Mouse (Mus musculus) cortical plate, adult 2 months (tissue): Measurements from ENCODE around the gene Sspo. TPM values are rescaled to one million over a fixed set of nuclear protein-coding genes. Genes with fewer than 3 reads are reported as not detected.

Experiments used
- H3K27ac ChIP-seq: fragments of 200-500 bp; 2 replicates; pipeline ENCODE4 v1.5.1; 2012; ENCODE audit warnings: low read length, control low read depth, inconsistent platforms; ENCODE audit not compliant: insufficient read depth
- H3K4me1 ChIP-seq: fragments of 200-500 bp; 2 replicates; pipeline ENCODE4 v1.6.1; 2011; ENCODE audit warnings: low read length; ENCODE audit not compliant: control insufficient read depth, insufficient read depth
- H3K4me3 ChIP-seq: fragments of 200-500 bp; 2 replicates; pipeline ENCODE4 v1.5.1; 2011; ENCODE audit warnings: mild to moderate bottlenecking, low read length, control low read depth; ENCODE audit not compliant: insufficient read depth
- CTCF ChIP-seq: fragments of 200-500 bp; IDR thresholded peaks from 2 replicates; pipeline ENCODE4 v1.5.1; 2011; ENCODE audit warnings: mild to moderate bottlenecking, control low read depth, low read length; ENCODE audit not compliant: insufficient read depth; ENCODE audit errors: extremely low read depth
- POLR2A ChIP-seq: fragments of 200-500 bp; IDR thresholded peaks from 2 replicates; pipeline ENCODE4 v1.6.1; 2011; ENCODE audit warnings: mild to moderate bottlenecking, low read length, control low read depth; ENCODE audit not compliant: insufficient read depth; ENCODE audit errors: extremely low read depth
- polyA plus RNA-seq: library from polyadenylated mRNA; depleted of rRNA; stranded (reverse); fragments of >200 nt; gene quantifications from 2 replicates; pipeline ENCODE4 v1.2.3, GENCODE M21; 2012

The Sspo gene
- polyA plus RNA-seq, 1 experiment: 4.1 TPM

DNA sequence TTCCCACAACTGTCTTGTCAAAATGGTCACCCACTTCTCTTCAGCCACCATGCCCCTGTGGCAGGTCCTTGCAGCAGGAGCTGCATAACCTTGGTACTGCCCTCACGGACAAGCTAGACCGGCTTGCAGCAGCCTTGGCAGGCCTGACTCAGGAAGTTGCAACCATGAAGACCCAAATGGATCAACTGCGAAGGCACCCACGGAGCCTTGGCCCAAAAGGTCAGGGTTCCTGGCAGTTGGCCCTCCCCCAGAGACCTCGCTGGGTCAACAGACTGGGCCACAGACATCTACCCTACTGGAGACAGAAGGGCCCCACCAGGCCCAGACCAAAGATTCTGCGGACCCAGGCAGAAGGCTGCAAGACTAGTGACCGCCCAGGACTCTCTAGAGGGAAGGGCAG is 32.4 kb upstream of the Sspo start:
- 0 out of 2 replicates have a peak, but pooled peaks cover 1% of the 10 kb centered on the region for H3K4me1 ChIP-seq
- no peak overlapping the region for H3K4me3 ChIP-seq
- no peak for TF ChIP-seq CTCF
- H3K27ac ChIP-seq: no peak overlapping the region

DNA sequence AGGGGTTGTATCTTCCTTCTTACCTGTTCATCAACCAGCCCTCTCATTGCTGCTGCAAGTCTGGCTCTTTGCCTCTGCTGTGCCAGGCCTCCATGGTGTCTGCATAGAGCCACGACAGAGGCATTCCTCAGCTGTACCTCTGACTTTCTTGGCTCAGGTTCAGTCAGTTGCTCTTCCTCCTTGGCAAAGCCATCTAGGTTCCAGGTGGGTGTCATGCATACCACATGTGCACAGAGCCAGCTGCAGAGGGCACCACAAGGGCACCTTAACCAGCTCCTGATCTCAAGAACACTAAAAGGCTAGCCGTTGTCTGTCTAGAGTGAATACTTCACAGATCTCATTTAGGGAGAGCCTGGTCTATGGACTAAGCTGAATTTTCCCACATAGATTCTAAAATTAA is 31.5 kb upstream of the Sspo start:
- H3K4me1 ChIP-seq: no peaks in the 10 kb centered on the region
- no peak overlapping the region for H3K27ac ChIP-seq
- no peak overlapping the region for H3K4me3 ChIP-seq
- TF ChIP-seq POLR2A (no peak), CTCF (no peak)

DNA sequence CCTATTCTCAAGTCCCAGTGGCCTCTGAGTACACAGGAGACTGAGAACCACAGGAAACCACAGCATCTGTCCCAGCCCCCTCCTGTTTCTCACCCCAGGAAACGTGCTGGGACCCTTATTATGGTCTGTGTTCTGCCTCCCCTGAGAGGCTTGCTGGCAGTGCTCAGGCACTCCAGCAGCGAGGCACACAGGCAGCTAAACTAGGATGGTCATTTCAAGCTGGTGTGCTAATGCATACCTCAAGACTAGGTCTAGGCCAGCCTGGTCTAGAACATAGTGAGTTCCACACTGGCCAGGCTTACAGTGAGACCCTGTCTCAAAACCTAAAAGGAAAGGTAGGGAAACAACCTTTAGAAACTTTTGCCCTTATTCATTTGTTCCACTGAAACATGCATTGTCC is 27.4 kb upstream of the Sspo start:
- TF ChIP-seq POLR2A: no peak
- TF ChIP-seq CTCF: no peak
- Histone ChIP-seq H3K4me3 (no peak overlapping the region), H3K27ac (no peak overlapping the region), H3K4me1 (no peaks in the 10 kb centered on the region)

DNA sequence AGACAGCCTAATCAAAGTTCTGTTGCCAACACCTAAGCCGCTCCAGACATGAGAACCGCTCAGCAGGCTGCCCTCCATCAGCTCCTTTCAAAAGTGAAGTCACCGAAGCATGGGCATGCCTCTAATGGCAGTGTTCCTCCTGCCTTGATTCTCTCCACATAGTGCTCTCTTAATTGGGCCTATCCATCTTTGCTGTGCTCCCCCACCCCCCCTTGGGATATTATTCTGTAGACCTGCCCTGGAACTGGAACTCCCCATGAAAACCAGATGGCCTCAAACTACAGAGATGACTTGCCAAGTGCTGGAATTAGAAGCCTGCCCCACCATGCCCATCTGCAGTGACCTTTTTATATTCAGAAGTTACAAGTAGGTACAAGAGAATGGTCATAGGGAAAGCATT is 24.7 kb upstream of the Sspo start:
- Histone ChIP-seq H3K4me3 (no peak overlapping the region), H3K4me1 (no peaks in the 10 kb centered on the region), H3K27ac (no peak overlapping the region)
- TF ChIP-seq CTCF: no peak
- no peak for TF ChIP-seq POLR2A

DNA sequence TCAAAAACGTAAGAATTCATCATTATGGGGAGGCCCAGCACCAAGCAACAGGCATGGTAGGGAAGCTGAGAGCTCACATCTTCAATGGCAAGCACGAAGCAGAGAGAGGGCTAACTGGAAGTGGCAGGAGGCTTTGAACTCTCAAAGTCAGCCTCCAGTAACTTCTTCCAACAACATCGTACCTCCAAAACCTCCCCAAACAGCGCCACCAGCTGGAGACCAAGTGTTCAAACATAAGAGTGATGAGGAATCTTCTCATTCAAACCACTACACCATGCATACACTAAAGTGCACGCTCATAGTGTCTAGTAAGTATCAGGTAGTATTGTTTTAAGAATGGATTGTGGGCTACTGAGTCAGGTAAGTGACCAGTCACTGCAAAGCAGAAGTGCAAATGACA is 24.0 kb upstream of the Sspo start:
- Histone ChIP-seq H3K27ac (no peak overlapping the region), H3K4me1 (no peaks in the 10 kb centered on the region), H3K4me3 (no peak overlapping the region)
- TF ChIP-seq CTCF (no peak), POLR2A (no peak)

DNA sequence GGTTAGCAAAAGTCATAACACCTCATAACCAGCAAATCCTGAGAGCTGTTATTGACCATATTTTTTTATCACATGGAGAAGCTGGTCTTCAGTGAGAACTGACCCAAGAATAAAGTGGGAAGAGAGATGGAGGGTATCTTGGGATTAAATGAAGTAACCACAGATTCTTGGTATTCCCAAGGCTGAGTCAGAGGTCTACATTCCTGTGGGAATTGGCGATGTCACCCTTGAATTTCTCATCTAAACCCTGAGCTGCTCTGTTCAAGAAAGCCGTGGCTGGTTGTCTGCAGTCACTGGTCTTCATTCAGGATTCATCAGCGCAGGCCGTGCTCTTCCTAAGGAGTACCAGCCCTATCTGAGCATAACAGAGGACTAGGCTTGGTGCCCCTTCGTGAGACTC is 21.1 kb upstream of the Sspo start:
- TF ChIP-seq CTCF: no peak
- TF ChIP-seq POLR2A: no peak
- Histone ChIP-seq H3K4me3 (no peak overlapping the region), H3K27ac (no peak overlapping the region), H3K4me1 (no peaks in the 10 kb centered on the region)

DNA sequence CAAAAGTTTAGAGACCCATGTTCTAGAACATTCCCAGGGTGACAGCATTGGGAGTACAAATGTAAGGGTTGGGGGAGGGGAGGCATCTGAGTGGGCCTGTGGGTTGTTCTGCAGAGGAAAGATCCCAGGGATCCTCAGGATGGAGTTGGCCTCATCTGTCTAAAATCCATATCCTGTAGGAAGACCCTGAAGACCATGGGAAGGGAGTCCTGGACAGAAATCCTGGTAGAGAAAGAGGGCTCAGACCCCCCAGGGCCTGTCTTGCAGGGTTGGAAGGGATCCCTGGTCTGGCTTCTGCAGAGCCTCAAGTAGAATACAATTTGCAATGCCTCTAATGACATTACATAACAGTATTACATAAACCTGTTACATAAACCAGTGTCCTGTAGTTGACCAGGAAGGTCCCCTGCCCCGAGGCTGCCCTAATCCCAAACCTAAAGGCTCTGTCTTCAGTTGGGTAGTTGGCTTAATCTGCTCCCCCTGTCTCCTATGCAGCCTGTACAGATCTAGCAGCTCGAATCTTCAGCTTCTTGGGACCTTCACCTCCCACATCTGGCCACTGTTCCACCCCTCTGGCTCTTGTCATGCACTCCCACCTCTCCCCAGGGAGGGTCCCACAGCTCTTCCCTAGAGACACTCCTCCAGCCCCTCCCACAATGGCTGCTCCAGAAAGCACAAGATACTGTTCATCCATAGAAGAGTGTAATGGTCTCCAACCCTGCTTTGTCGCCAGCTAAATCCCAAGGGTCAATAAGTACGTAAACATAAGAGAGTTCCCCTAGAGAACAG is 19.1 kb upstream of the Sspo start:
- Histone ChIP-seq H3K4me1 (no peaks in the 10 kb centered on the region), H3K4me3 (no peak overlapping the region), H3K27ac (no peak overlapping the region)
- no peak for TF ChIP-seq CTCF
- no peak for TF ChIP-seq POLR2A

DNA sequence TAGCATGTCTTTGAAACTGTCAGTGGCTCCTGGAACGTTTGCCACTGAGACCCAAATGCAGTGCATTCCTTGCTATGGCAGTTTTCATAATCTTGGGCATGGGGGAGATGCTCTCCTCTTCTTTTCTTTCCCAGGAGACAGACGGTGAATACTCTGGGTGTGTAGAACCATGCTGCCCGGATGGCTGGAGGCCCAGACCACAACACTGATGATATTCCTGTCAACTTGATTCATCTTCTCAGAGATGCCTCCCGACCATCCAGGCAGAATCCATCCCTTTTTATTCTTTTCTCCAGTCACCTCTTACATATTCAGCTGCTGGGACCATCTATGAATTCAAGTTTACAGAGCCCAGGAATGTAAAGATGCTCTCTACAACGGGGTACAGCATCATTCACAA is 17.3 kb upstream of the Sspo start:
- no peak for TF ChIP-seq POLR2A
- TF ChIP-seq CTCF: no peak
- Histone ChIP-seq H3K27ac (no peak overlapping the region), H3K4me3 (no peak overlapping the region), H3K4me1 (no peaks in the 10 kb centered on the region)

DNA sequence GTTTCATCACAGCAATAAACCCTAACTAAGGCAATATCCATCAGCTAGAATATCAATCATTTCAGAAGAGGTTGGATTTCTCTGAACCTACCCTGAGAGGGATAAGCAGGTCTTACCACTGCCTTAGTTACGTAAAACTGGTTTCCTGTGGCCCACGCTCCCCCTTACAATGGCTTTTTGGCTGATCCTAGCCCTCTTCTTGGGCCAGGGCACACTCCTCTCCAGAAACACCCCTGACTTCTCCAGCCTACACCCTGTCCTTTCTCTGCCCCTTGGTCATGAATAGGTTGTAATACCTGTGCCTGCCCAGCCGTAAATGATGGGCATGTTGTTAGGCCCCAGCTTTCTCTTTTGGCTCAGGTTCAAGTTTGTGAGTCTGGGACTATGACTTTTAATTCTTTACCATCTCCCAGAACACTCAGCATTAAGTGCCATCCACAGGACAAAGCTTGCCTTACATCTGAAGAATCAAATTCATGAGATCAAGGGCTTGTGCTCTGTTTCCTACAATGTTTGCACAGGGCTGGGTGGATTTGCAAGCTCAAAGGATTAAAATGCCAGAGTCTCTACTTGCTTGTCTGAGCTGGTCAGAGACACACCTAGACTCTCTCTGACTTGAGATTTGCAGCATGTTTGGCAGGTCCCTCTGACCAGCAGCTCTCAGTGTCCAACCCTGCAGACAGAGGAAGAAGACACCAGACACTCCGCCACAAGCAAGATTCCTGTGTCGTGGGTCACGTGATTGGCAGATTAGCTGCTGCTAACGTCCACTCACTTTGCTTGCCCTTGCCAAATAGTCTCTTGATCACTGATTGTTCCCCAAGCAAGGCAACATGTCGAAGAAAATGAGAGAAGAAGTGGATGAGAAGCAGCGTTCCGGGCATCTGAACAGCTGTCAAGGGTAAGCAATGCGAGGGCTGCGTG is 14.9 kb upstream of the Sspo start:
- no peak overlapping the region for H3K4me3 ChIP-seq
- peaks cover 2% of the 10 kb centered on the region; the same call in 1 of the 2 replicates for H3K4me1 ChIP-seq
- no peak overlapping the region for H3K27ac ChIP-seq
- TF ChIP-seq POLR2A (no peak), CTCF (no peak)

DNA sequence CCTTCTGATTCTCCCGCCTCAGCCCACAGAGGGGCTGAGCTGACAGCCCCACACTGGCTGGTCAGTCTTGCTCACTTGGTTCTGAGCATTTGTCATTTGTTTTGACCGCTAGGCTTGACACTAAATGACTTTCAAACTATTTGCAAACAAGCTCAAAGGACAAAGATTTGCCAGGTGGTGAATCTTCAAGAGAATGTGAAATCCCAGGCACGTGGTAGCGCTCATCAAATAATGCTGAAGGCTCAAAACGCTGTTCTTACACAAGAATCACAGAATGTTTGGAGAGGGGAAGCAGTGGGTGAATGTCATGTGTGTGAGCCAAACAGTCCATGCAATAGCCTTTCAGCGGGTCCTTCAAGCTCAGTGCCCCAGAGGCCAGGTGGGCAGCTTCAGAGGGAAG is 13.4 kb upstream of the Sspo start:
- no peak overlapping the region for H3K27ac ChIP-seq
- no peak overlapping the region for H3K4me3 ChIP-seq
- no peak for TF ChIP-seq POLR2A
- TF ChIP-seq CTCF: no peak
- peaks cover 2% of the 10 kb centered on the region; the same call in 1 of the 2 replicates for H3K4me1 ChIP-seq
